Mouse (Mus musculus): ENCODE data around the gene Pde8a. TPM values are rescaled to one million over a fixed set of nuclear protein-coding genes. Genes with fewer than 3 reads are reported as not detected.

Gene Pde8a
- polyA plus RNA-seq, 1 experiment from 2014 or later, result 4.1 TPM

DNA sequence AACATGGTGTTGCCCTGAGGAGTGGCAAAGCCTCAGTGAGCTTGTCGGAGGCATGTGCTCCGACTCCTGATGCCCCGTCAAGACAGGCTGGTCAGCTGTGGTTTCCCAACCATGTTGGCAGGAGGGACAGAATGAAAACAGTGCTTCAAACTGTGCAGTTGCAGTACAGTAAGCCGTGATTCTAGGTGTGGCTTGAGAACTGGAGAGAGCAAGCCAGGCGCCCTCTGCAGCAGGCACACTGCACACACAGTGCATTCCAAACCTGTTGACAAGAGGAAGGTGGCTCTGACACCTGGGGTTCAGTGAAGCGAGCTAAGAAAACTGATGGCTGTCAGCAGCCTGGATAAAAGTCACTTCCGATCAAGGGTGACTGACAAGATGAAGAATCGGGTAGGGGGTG lies 73.5 kb downstream of the Pde8a start:
- no peaks in the 10 kb centered on the region for H3K4me1 ChIP-seq (ENCODE audit: control insufficient read depth, insufficient read depth, low read length)
- no peak overlapping the region for H3K9ac ChIP-seq (replicated peaks; ENCODE audit: low read length)
- no peaks in the 10 kb centered on the region for H3K9me3 ChIP-seq (replicated peaks; ENCODE audit: control insufficient read depth, low read length)
- H3K27me3 ChIP-seq (ENCODE audit: control insufficient read depth, insufficient read depth, low read length), result no peaks in the 10 kb centered on the region
- no peak overlapping the region for H3K4me2 ChIP-seq (ENCODE audit: low read depth, low read length)
- no peak overlapping the region for H3K4me3 ChIP-seq (ENCODE audit: low read depth, low read length)
- 65% methylated on average over 8 of the region's 8 CpGs for WGBS
- ATAC-seq (replicated peaks; ENCODE audit: insufficient number of reproducible peaks, low FRiP score, low TSS enrichment, low read depth), result no peak
- no peak overlapping the region for H3K27ac ChIP-seq (replicated peaks; ENCODE audit: low read depth, low read length)
- no peak for DNase-seq (ENCODE audit: low spot score)
- no peaks in the 10 kb centered on the region for H3K36me3 ChIP-seq (replicated peaks; ENCODE audit: control insufficient read depth, insufficient read depth, low read depth, low read length)

DNA sequence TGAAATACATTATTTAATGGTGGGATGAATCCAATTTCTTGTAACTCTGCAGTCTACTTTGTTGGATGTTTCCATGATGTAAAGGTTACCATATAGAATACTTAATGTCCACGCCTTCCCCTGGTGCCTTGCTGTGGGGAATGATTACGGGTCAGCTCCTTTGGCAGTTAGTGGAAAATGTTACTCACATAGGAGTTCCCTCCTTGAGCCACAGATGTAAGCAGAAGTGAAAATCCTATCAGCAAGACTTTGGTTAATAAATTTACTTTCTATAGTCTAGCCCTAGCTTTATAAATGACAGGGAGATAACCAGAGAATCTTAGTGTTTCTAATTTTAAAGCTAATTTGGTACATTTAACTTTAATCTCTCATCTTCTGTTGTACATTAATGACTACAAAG lies 81.8 kb downstream of the Pde8a start:
- no peaks in the 10 kb centered on the region for H3K4me1 ChIP-seq (ENCODE audit: control insufficient read depth, insufficient read depth, low read length)
- WGBS, result 86% methylated on average over 2 of the region's 2 CpGs
- DNase-seq (ENCODE audit: low spot score), result no peak
- H3K9ac ChIP-seq (replicated peaks; ENCODE audit: low read length), result no peak overlapping the region
- no peaks in the 10 kb centered on the region for H3K36me3 ChIP-seq (replicated peaks; ENCODE audit: control insufficient read depth, insufficient read depth, low read depth, low read length)
- no peaks in the 10 kb centered on the region for H3K9me3 ChIP-seq (replicated peaks; ENCODE audit: control insufficient read depth, low read length)
- H3K4me2 ChIP-seq (ENCODE audit: low read depth, low read length), result no peak overlapping the region
- H3K4me3 ChIP-seq (ENCODE audit: low read depth, low read length), result no peak overlapping the region
- no peak overlapping the region for H3K27ac ChIP-seq (replicated peaks; ENCODE audit: low read depth, low read length)
- ATAC-seq (replicated peaks; ENCODE audit: insufficient number of reproducible peaks, low FRiP score, low TSS enrichment, low read depth), result no peak
- H3K27me3 ChIP-seq (ENCODE audit: control insufficient read depth, insufficient read depth, low read length), result no peaks in the 10 kb centered on the region

DNA sequence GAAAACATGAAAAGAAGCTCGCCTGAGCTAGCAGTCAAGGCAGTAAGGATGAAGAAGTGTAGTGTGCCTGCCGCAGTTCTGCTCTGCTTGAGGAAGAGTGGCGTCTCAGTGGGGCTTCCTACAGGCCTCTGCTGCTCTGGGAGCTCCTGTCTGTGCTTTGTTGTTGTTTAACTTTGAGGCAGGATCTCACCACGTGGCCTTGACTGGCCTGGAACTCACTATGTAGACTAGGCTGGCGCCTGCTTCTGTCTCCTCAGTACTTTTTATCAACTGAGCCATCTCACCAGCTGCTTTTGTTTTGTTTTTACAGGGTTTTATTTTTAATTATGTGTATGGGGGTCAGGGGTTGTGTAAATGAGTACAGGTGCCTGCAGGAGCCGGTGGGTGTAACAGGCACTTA lies 84.8 kb downstream of the Pde8a start:
- ATAC-seq (replicated peaks; ENCODE audit: insufficient number of reproducible peaks, low FRiP score, low TSS enrichment, low read depth), result no peak
- WGBS, result 26% methylated on average over 6 of the region's 6 CpGs
- peak; percentile 15 for DNase-seq (ENCODE audit: low spot score)

DNA sequence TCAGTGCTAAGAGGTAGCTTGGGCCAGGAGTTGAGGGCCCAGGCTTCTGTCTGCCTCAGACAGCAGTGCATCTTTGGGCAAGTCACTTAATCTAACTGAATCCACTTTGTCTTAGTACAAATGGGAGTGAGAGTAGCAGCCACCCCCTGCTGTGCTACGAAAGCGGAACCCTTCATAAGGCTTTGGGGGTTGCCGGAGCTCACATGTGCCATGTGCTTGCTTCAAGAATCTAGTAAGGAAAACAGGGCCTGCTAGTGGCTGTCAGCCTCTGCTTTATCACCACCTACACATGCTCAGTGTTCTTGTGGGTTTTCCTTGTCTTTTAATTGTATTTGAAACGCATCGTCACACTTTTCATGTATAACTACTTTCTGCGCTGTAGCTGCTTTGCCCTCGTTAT lies 87.9 kb downstream of the Pde8a start:
- Histone ChIP-seq H3K27ac (replicated peaks; ENCODE audit: low read depth, low read length) (no peak overlapping the region), H3K4me2 (ENCODE audit: low read depth, low read length) (no peak overlapping the region)
- DNase-seq (ENCODE audit: low spot score), result no peak

More for the DNA sequence above, 84.8 kb downstream of the Pde8a start:
- no peak overlapping the region for H3K4me2 ChIP-seq (ENCODE audit: low read depth, low read length)
- H3K27me3 ChIP-seq (ENCODE audit: control insufficient read depth, insufficient read depth, low read length), result no peaks in the 10 kb centered on the region
- H3K27ac ChIP-seq (replicated peaks; ENCODE audit: low read depth, low read length), result no peak overlapping the region
- no peaks in the 10 kb centered on the region for H3K4me1 ChIP-seq (ENCODE audit: control insufficient read depth, insufficient read depth, low read length)
- no peak overlapping the region for H3K9ac ChIP-seq (replicated peaks; ENCODE audit: low read length)
- H3K36me3 ChIP-seq (replicated peaks; ENCODE audit: control insufficient read depth, insufficient read depth, low read depth, low read length), result no peaks in the 10 kb centered on the region
- no peak overlapping the region for H3K4me3 ChIP-seq (ENCODE audit: low read depth, low read length)
- no peaks in the 10 kb centered on the region for H3K9me3 ChIP-seq (replicated peaks; ENCODE audit: control insufficient read depth, low read length)

DNA sequence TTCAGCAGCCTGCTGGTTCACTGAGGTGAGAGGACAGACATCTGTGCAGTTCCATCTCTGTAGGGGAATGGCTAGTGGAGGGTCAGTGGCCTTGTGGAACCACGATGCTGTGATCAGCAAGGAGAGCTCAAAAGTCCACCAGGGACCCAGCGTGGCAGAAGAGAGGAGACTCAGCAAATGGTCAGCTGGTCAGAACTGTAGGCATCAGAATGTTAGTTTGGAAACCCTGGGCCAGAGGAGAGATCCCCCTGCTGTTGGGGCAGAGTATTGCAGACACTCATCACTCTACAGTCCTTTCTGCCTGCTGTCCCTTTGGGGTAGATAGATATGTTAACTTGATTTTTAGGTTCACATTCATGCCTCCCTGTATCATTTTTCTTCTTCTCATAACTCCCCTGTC lies 90.3 kb downstream of the Pde8a start:
- Histone ChIP-seq H3K9ac (replicated peaks; ENCODE audit: low read length) (no peak overlapping the region), H3K27ac (replicated peaks; ENCODE audit: low read depth, low read length) (no peak overlapping the region), H3K4me1 (ENCODE audit: control insufficient read depth, insufficient read depth, low read length) (no peaks in the 10 kb centered on the region), H3K4me3 (ENCODE audit: low read depth, low read length) (no peak overlapping the region), H3K27me3 (ENCODE audit: control insufficient read depth, insufficient read depth, low read length) (no peaks in the 10 kb centered on the region), H3K4me2 (ENCODE audit: low read depth, low read length) (no peak overlapping the region), H3K9me3 (replicated peaks; ENCODE audit: control insufficient read depth, low read length) (no peaks in the 10 kb centered on the region), H3K36me3 (replicated peaks; ENCODE audit: control insufficient read depth, insufficient read depth, low read depth, low read length) (no peaks in the 10 kb centered on the region)
- DNase-seq (ENCODE audit: low spot score) (no peak), ATAC-seq (replicated peaks; ENCODE audit: insufficient number of reproducible peaks, low FRiP score, low TSS enrichment, low read depth) (no peak)
- 90% methylated on average over 2 of the region's 2 CpGs for WGBS

More for the DNA sequence above, 87.9 kb downstream of the Pde8a start:
- H3K36me3 ChIP-seq (replicated peaks; ENCODE audit: control insufficient read depth, insufficient read depth, low read depth, low read length), result no peaks in the 10 kb centered on the region
- H3K4me3 ChIP-seq (ENCODE audit: low read depth, low read length), result no peak overlapping the region
- H3K4me1 ChIP-seq (ENCODE audit: control insufficient read depth, insufficient read depth, low read length), result no peaks in the 10 kb centered on the region
- ATAC-seq (replicated peaks; ENCODE audit: insufficient number of reproducible peaks, low FRiP score, low TSS enrichment, low read depth), result no peak
- no peaks in the 10 kb centered on the region for H3K27me3 ChIP-seq (ENCODE audit: control insufficient read depth, insufficient read depth, low read length)
- WGBS, result 70% methylated on average over 7 of the region's 7 CpGs
- H3K9ac ChIP-seq (replicated peaks; ENCODE audit: low read length), result no peak overlapping the region
- H3K9me3 ChIP-seq (replicated peaks; ENCODE audit: control insufficient read depth, low read length), result no peaks in the 10 kb centered on the region

DNA sequence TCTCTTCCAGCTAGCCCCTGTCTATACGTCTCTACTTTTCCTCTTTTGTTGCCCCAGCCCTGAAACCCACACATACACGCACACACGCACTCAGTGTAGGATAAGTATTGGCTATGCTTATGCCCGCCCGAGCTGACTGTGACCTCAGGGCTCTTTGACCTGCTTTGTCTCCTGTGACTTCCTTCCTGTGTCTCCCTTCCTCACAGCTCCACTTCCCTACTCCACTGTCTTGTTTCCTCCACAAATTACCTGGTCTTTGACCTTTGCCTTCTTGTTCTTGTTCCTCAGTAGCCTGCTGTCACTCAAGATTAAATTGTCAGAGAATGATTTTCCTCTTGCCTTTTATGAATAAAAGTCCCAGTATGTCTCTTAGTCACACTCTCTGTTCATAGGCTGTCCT lies 90.7 kb downstream of the Pde8a start:
- Histone ChIP-seq H3K4me2 (ENCODE audit: low read depth, low read length) (no peak overlapping the region), H3K36me3 (replicated peaks; ENCODE audit: control insufficient read depth, insufficient read depth, low read depth, low read length) (no peaks in the 10 kb centered on the region), H3K27ac (replicated peaks; ENCODE audit: low read depth, low read length) (no peak overlapping the region), H3K4me1 (ENCODE audit: control insufficient read depth, insufficient read depth, low read length) (no peaks in the 10 kb centered on the region), H3K27me3 (ENCODE audit: control insufficient read depth, insufficient read depth, low read length) (no peaks in the 10 kb centered on the region), H3K9ac (replicated peaks; ENCODE audit: low read length) (no peak overlapping the region), H3K9me3 (replicated peaks; ENCODE audit: control insufficient read depth, low read length) (no peaks in the 10 kb centered on the region), H3K4me3 (ENCODE audit: low read depth, low read length) (no peak overlapping the region)
- ATAC-seq (replicated peaks; ENCODE audit: insufficient number of reproducible peaks, low FRiP score, low TSS enrichment, low read depth), result no peak
- DNase-seq (ENCODE audit: low spot score), result no peak
- WGBS, result 59% methylated on average over 5 of the region's 5 CpGs

DNA sequence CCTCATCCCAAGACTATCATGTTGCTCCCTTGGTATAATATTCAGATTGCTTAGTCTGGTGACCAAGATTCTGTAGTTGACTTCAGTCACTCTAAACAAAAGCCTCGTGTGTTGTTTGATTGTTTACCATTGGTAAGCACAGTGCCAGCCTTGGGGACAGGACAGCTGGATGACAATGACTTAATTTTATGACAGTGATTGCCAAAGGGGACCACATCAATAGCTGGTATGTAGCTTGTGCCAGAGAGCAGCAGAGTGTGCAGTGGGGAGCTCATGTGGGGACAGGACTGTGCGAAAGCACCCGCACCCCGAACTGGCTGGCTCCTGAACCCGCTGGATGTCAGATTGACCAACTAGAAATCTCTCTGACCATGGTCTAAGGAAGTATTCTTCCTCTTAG lies 91.3 kb downstream of the Pde8a start:
- no peak overlapping the region for H3K27ac ChIP-seq (replicated peaks; ENCODE audit: low read depth, low read length)
- no peak overlapping the region for H3K9ac ChIP-seq (replicated peaks; ENCODE audit: low read length)
- 89% methylated on average over 5 of the region's 5 CpGs for WGBS
- DNase-seq (ENCODE audit: low spot score) (no peak), ATAC-seq (replicated peaks; ENCODE audit: insufficient number of reproducible peaks, low FRiP score, low TSS enrichment, low read depth) (no peak)
- no peaks in the 10 kb centered on the region for H3K4me1 ChIP-seq (ENCODE audit: control insufficient read depth, insufficient read depth, low read length)
- H3K9me3 ChIP-seq (replicated peaks; ENCODE audit: control insufficient read depth, low read length), result no peaks in the 10 kb centered on the region
- H3K36me3 ChIP-seq (replicated peaks; ENCODE audit: control insufficient read depth, insufficient read depth, low read depth, low read length), result no peaks in the 10 kb centered on the region
- no peak overlapping the region for H3K4me2 ChIP-seq (ENCODE audit: low read depth, low read length)
- no peaks in the 10 kb centered on the region for H3K27me3 ChIP-seq (ENCODE audit: control insufficient read depth, insufficient read depth, low read length)
- no peak overlapping the region for H3K4me3 ChIP-seq (ENCODE audit: low read depth, low read length)

DNA sequence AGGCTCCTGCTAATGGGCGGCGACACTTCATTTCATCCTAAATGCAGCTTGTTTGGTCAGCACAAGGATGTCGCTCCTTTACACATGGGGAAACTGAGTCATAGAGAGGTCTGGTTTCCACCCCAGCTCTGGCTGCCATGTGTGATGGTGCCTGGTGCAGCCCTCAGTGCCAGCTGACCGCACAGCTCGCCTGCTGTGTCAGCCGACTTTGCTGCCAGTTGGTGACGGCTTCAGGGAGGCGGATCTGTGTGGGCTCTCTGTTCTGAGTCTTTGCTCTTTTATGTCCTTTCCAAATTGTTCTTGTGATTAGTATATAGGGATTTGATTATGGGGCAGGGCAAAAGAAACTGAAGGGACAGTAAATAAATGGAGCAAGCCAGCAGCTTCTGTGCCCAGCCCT lies 94.3 kb downstream of the Pde8a start:
- Histone ChIP-seq H3K9me3 (replicated peaks; ENCODE audit: control insufficient read depth, low read length) (no peaks in the 10 kb centered on the region), H3K9ac (replicated peaks; ENCODE audit: low read length) (no peak overlapping the region), H3K4me3 (ENCODE audit: low read depth, low read length) (no peak overlapping the region), H3K4me2 (ENCODE audit: low read depth, low read length) (no peak overlapping the region), H3K27me3 (ENCODE audit: control insufficient read depth, insufficient read depth, low read length) (no peaks in the 10 kb centered on the region), H3K36me3 (replicated peaks; ENCODE audit: control insufficient read depth, insufficient read depth, low read depth, low read length) (no peaks in the 10 kb centered on the region), H3K27ac (replicated peaks; ENCODE audit: low read depth, low read length) (no peak overlapping the region), H3K4me1 (ENCODE audit: control insufficient read depth, insufficient read depth, low read length) (no peaks in the 10 kb centered on the region)
- no peak for DNase-seq (ENCODE audit: low spot score)
- ATAC-seq (replicated peaks; ENCODE audit: insufficient number of reproducible peaks, low FRiP score, low TSS enrichment, low read depth), result no peak
- WGBS, result 76% methylated on average over 8 of the region's 8 CpGs

Measured in embryonic facial prominence, embryonic 11.5 days (tissue).